Mouse (Mus musculus) lung, embryonic 16.5 days (tissue): ENCODE measurements around the gene Plekhj1. TPM values are rescaled to one million over a fixed set of nuclear protein-coding genes. Genes with fewer than 3 reads are reported as not detected.
A peak's percentile ranks its signal among the peaks of the same experiment; 100 is the strongest.

Experiments used
- ATAC-seq: fragments of 200-750 bp; cut with Nextera tagmentation; 2 replicates; pipeline ENCODE4 v1.8.0; 2017; ENCODE audit warnings: low read depth, mild to moderate bottlenecking, moderate library complexity
- H3K27ac ChIP-seq: fragments of 300-500 bp; sonication (generic); 2 replicates; pipeline ENCODE4 v1.5.1; 2014; ENCODE audit warnings: mild to moderate bottlenecking, control low read depth, low read length
- H3K27me3 ChIP-seq: fragments of 300-500 bp; sonication (generic); 2 replicates; pipeline ENCODE4 v1.6.1; 2014; ENCODE audit warnings: low read depth, low read length, mixed read lengths; ENCODE audit not compliant: control insufficient read depth, insufficient read depth
- H3K36me3 ChIP-seq: fragments of 300-500 bp; sonication (generic); 2 replicates; pipeline ENCODE4 v1.6.1; 2014; ENCODE audit warnings: low read length; ENCODE audit not compliant: control insufficient read depth, insufficient read depth
- H3K4me1 ChIP-seq: fragments of 300-500 bp; sonication (generic); replicated peaks from 2 replicates; pipeline ENCODE4 v1.6.1; 2014; ENCODE audit warnings: low read length, mixed read lengths; ENCODE audit not compliant: control insufficient read depth, insufficient read depth
- H3K4me2 ChIP-seq: fragments of 300-500 bp; sonication (generic); 2 replicates; pipeline ENCODE4 v1.6.1; 2014; ENCODE audit warnings: low read depth, low read length, control low read depth
- H3K4me3 ChIP-seq: fragments of 300-500 bp; sonication (generic); 2 replicates; pipeline ENCODE4 v1.5.1; 2014; ENCODE audit warnings: mild to moderate bottlenecking, low read length, control low read depth
- H3K9ac ChIP-seq: fragments of 300-500 bp; sonication (generic); 2 replicates; pipeline ENCODE4 v1.6.1; 2014; ENCODE audit warnings: low read length, control low read depth
- H3K9me3 ChIP-seq: fragments of 300-500 bp; sonication (generic); 2 replicates; pipeline ENCODE4 v1.6.1; 2016; ENCODE audit warnings: low read length; ENCODE audit not compliant: control insufficient read depth
- WGBS: fragments of 180-500 bp; shearing (Covaris S2); extraction: QIAGEN DNeasy Blood & Tissue Kit; methylation state at CpG from one replicate; pipeline ENCODE4 v1.1.7; 2014; 5-methylcytosine and 5-hydroxymethylcytosine counted together
- microRNA counts: library from miRNA; unstranded; fragments of <30 nt; microRNA quantifications from one replicate; lab custom pipeline; 2016
- microRNA-seq: library from miRNA; unstranded; fragments of <30 nt; microRNA quantifications from one replicate; pipeline ENCODE4, GENCODE M21; 2016
- polyA plus RNA-seq: library from polyadenylated mRNA; unstranded; fragments of >200 nt; fragmentation: Nextera tagmentation; extraction: Ambion mirVana; gene quantifications from 2 replicates; pipeline ENCODE4 v1.2.1, GENCODE M21; 2015

Plekhj1 gene
- polyA plus RNA-seq, 1 experiment from 2014 or later = 100 TPM

- peak overlapping the region; percentile 37 for H3K4me3 ChIP-seq
- H3K36me3 ChIP-seq = no peaks in the 10 kb centered on the region
- peak overlapping the region; percentile 97 for H3K27ac ChIP-seq
- H3K9me3 ChIP-seq = no peaks in the 10 kb centered on the region
- peak overlapping the region; percentile 62 for H3K4me2 ChIP-seq
- 5% methylated on average over 6 of the region's 6 CpGs for WGBS
- H3K27me3 ChIP-seq = no peaks in the 10 kb centered on the region
- H3K4me1 ChIP-seq = peaks cover 31% of the 10 kb centered on the region
- ATAC-seq = peak; percentile 69
- H3K9ac ChIP-seq = peak overlapping the region; percentile 56
Measured at GRCm38 (mm10) chr10:80752079-80752625, 46.3 kb downstream of the Plekhj1 start.

GRCm38 (mm10) chr10:80751188-80751832 lies 47.1 kb downstream of the Plekhj1 start:
- peak overlapping the region; percentile 97 for H3K27ac ChIP-seq
- H3K4me2 ChIP-seq = peak overlapping the region; percentile 62
- no peaks in the 10 kb centered on the region for H3K27me3 ChIP-seq
- peak overlapping the region; percentile 37 for H3K4me3 ChIP-seq
- no peaks in the 10 kb centered on the region for H3K36me3 ChIP-seq
- no peaks in the 10 kb centered on the region for H3K9me3 ChIP-seq
- WGBS = 7% methylated on average over 16 of the region's 16 CpGs
- H3K9ac ChIP-seq = peak overlapping the region; percentile 56
- H3K4me1 ChIP-seq = peaks cover 22% of the 10 kb centered on the region
- ATAC-seq = peak; percentile 48

GRCm38 (mm10) chr10:80748609-80749008 lies 49.8 kb downstream of the Plekhj1 start:
- H3K36me3 ChIP-seq = no peaks in the 10 kb centered on the region
- WGBS = 5% methylated on average over 6 of the region's 6 CpGs

GRCm38 (mm10) chr10:80747410-80747809 lies 51.0 kb downstream of the Plekhj1 start:
- 12% methylated on average over 3 of the region's 3 CpGs for WGBS
- H3K4me2 ChIP-seq = no peak overlapping the region
- H3K4me1 ChIP-seq = peaks cover 18% of the 10 kb centered on the region
- no peaks in the 10 kb centered on the region for H3K36me3 ChIP-seq
- H3K27me3 ChIP-seq = no peaks in the 10 kb centered on the region
- ATAC-seq = no peak
- no peaks in the 10 kb centered on the region for H3K9me3 ChIP-seq
- H3K4me3 ChIP-seq = no peak overlapping the region
- H3K9ac ChIP-seq = no peak overlapping the region
- no peak overlapping the region for H3K27ac ChIP-seq

More at GRCm38 (mm10) chr10:80748609-80749008, 49.8 kb downstream of the Plekhj1 start:
- Histone ChIP-seq H3K4me1 (peaks cover 15% of the 10 kb centered on the region), H3K9me3 (no peaks in the 10 kb centered on the region), H3K4me3 (no peak overlapping the region), H3K4me2 (no peak overlapping the region), H3K27me3 (no peaks in the 10 kb centered on the region), H3K27ac (no peak overlapping the region), H3K9ac (no peak overlapping the region)
- ATAC-seq = no peak

MicroRNAs within 50 kb of the gene (microRNA counts, 519-probe panel; counts per million panel counts)
- microRNA mmu-miR-1982 (lab: Ali Mortazavi, UCI) = not detected

Small RNA genes lying within 50 kb of the gene (microRNA-seq; reads per million reads assigned to microRNA genes)
- gene Mir1982 = 1.2 reads per million

Other genes starting within 250 kb of the Plekhj1 start
- gene Rexo1, start 237.1 kb downstream of the Plekhj1 start, polyA plus RNA-seq = 20.6 and 22.1 TPM in 2 replicates
- 8.2 and 8.3 TPM in 2 replicates for gene Klf16, start 221.3 kb downstream of the Plekhj1 start, polyA plus RNA-seq
- gene Abhd17a, start 208.3 kb downstream of the Plekhj1 start, polyA plus RNA-seq = 77.4 and 80.9 TPM in 2 replicates
- 78.8 and 81.8 TPM in 2 replicates for gene Scamp4, start 195.8 kb downstream of the Plekhj1 start, polyA plus RNA-seq
- 7.1 and 8.3 TPM in 2 replicates for gene Adat3, start 195.7 kb downstream of the Plekhj1 start, polyA plus RNA-seq
- 3.7 and 4.4 TPM in 2 replicates for gene Gm49322, start 192.6 kb downstream of the Plekhj1 start, polyA plus RNA-seq
- gene Csnk1g2, start 175.8 kb downstream of the Plekhj1 start, polyA plus RNA-seq = 20.6 and 38.4 TPM in 2 replicates
- gene Btbd2, start 141.6 kb downstream of the Plekhj1 start, polyA plus RNA-seq = 15.3 and 33.2 TPM in 2 replicates
- 66.3 and 82.1 TPM in 2 replicates for gene Mknk2, start 120.5 kb downstream of the Plekhj1 start, polyA plus RNA-seq
- gene Mob3a, start 96.6 kb downstream of the Plekhj1 start, polyA plus RNA-seq = 42.3 and 45.7 TPM in 2 replicates
- gene Izumo4, start 96.4 kb downstream of the Plekhj1 start, polyA plus RNA-seq = 23.6 and 26.8 TPM in 2 replicates
- gene Ap3d1, start 56.4 kb downstream of the Plekhj1 start, polyA plus RNA-seq = 59.6 and 59.9 TPM in 2 replicates
- 15.4 and 17.5 TPM in 2 replicates for gene Dot1l, start 43.4 kb downstream of the Plekhj1 start, polyA plus RNA-seq
- 60.9 and 75.7 TPM in 2 replicates for gene Sf3a2, start 428 bp downstream of the Plekhj1 start, polyA plus RNA-seq
- 0.13 TPM in 1 of 2 replicates, not detected in the other for gene Amh, start 6.6 kb upstream of the Plekhj1 start, polyA plus RNA-seq
- 1.3 and 2.6 TPM in 2 replicates for gene Jsrp1, start 14.9 kb upstream of the Plekhj1 start, polyA plus RNA-seq
- gene Oaz1, start 28.0 kb upstream of the Plekhj1 start, polyA plus RNA-seq = 1,799 and 1,972 TPM in 2 replicates
- 0.15 and 0.44 TPM in 2 replicates for gene Lingo3, start 45.4 kb upstream of the Plekhj1 start, polyA plus RNA-seq
- 193 and 234 TPM in 2 replicates for gene Lsm7, start 56.6 kb upstream of the Plekhj1 start, polyA plus RNA-seq
- gene Sppl2b, start 56.6 kb upstream of the Plekhj1 start, polyA plus RNA-seq = 43.0 and 43.2 TPM in 2 replicates
- gene Tmprss9, start 73.2 kb upstream of the Plekhj1 start, polyA plus RNA-seq = 0.08 TPM in 1 of 2 replicates, not detected in the other
- gene Timm13, start 102.3 kb upstream of the Plekhj1 start, polyA plus RNA-seq = 284 and 297 TPM in 2 replicates
- gene Lmnb2, start 119.6 kb upstream of the Plekhj1 start, polyA plus RNA-seq = 52.6 and 52.7 TPM in 2 replicates
- 57.3 and 63.6 TPM in 2 replicates for gene Gadd45b, start 131.4 kb upstream of the Plekhj1 start, polyA plus RNA-seq
- gene Gng7, start 216.3 kb upstream of the Plekhj1 start, polyA plus RNA-seq = 5.1 and 5.7 TPM in 2 replicates
- 0.11 and 0.72 TPM in 2 replicates for gene Diras1, start 227.0 kb upstream of the Plekhj1 start, polyA plus RNA-seq
- 19.4 and 20.8 TPM in 2 replicates for gene Slc39a3, start 238.8 kb upstream of the Plekhj1 start, polyA plus RNA-seq